Mouse (Mus musculus) CD4-positive, CD25-positive, alpha-beta regulatory T cell, adult 2 months (primary cell): ENCODE data around the gene Btbd2.

Experiments used
- DNase-seq: peaks from one replicate; pipeline ENCODE4 v3.0.0-alpha.2; 2012; ENCODE audit warnings: low read depth, low spot score

The Btbd2 gene

DNA sequence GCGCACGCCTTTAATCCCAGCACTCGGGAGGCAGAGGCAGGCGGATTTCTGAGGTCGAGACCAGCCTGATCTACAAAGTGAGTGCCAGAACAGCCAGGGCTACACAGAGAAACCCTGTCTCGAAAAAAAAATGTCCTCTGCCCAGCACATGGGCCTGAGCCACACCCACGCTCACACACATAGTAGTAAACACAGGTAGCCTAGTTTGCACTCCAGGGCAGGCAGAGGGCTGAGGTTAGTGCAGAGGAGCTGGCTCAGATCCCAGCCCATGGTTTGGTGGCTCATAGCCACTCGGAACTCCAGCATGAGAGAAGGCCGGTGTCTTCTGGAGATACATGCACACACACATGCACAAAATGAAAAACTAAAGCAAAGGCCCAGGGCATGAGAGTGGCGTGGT, 9.9 kb downstream of the Btbd2 start:
- no peak for DNase-seq

GRCm38 (mm10) chr10:80635345-80635744, 21.5 kb downstream of the Btbd2 start:
- DNase-seq: no peak

GRCm38 (mm10) chr10:80628925-80629324, 27.9 kb downstream of the Btbd2 start:
- DNase-seq: peak; percentile 68

DNA sequence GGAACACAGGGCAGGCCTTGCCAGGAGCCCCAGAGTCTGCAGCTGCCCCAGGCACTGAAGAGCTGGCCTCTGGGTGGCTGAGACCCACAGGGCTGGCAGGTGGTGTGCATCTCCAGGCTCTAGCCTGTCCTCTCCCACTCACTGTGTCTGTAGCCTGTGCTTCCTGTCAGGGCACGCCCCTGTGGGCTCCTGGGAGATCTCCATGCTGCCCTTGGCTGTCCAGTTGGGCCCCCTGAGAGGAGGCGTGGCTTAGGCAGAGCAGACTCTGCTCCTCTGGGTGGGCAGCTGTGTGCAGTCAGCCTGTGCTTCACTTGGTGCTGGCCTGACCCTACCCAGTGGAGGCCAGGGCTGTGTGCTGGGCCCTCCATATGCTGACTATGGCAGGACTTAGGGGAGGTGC, 29.2 kb downstream of the Btbd2 start:
- no peak for DNase-seq

DNA sequence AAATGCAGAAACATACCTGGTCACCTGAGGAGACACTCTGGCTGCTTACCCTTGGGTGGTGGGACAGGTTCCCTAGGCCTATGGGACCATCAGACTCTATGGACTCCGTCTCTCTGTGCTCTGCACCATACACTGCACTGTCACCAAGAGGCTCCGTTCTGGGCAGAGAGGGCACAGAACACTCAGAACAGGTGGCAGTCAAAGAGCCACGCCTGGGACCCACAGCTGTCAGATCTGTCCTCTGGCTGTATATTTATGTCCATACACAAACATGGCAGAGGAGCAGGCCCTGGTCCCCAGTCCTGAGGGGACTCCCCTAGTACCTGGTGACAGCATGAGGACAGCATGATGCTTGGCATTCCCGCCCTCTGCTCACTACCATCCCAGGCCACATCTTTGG, 31.1 kb downstream of the Btbd2 start:
- DNase-seq: no peak

DNA sequence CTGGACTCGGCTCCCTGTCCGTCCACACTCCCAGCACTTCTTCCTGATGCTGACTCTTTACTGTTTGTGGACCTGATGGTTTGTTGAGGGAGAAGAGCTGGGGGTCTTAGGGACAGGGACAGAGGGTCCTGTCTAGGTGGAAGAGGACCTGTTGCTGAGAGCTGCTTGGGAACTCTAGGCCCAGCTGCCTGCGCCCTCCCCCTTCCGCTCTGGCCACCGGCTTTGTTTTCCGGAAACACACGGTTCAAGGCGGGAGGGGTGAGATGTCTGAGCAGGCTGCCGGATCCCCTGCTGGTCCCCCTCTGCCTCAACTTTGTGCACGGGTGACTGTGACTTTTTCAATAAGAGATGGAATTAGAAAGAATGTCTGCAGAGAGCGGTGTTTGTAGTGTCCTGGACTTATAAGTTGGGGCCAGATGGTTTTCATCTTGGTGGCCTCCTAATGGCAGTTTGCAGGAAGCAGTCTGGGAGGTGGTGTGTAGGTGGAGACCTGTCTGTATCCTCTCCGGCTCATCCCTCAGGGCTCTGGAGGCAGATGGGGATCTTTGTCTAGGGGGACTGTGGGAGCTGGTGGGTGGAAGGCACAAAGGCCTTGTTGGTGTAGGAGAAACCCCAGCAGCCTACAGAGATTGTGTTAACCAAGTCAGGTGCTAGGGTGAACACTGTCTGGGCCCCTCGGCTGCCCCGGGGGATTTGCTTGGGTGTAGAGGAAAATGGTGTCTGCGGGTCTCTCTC, 33.2 kb downstream of the Btbd2 start:
- peak; percentile 80 for DNase-seq

GRCm38 (mm10) chr10:80622661-80623456, 34.0 kb downstream of the Btbd2 start, which contains the start of gene Csnk1g2:
Gene Csnk1g2, plus strand, starts transcription at chr10:80622838.
- DNase-seq: no peak

- peak; percentile 100 for DNase-seq
Measured at GRCm38 (mm10) chr10:80621940-80622660, 34.8 kb downstream of the Btbd2 start.

- no peak for DNase-seq
Measured at GRCm38 (mm10) chr10:80621690-80621939, 35.3 kb downstream of the Btbd2 start.

GRCm38 (mm10) chr10:80620796-80621689, 35.8 kb downstream of the Btbd2 start:
- no peak for DNase-seq

GRCm38 (mm10) chr10:80620365-80620764, 36.5 kb downstream of the Btbd2 start:
- DNase-seq: no peak

DNA sequence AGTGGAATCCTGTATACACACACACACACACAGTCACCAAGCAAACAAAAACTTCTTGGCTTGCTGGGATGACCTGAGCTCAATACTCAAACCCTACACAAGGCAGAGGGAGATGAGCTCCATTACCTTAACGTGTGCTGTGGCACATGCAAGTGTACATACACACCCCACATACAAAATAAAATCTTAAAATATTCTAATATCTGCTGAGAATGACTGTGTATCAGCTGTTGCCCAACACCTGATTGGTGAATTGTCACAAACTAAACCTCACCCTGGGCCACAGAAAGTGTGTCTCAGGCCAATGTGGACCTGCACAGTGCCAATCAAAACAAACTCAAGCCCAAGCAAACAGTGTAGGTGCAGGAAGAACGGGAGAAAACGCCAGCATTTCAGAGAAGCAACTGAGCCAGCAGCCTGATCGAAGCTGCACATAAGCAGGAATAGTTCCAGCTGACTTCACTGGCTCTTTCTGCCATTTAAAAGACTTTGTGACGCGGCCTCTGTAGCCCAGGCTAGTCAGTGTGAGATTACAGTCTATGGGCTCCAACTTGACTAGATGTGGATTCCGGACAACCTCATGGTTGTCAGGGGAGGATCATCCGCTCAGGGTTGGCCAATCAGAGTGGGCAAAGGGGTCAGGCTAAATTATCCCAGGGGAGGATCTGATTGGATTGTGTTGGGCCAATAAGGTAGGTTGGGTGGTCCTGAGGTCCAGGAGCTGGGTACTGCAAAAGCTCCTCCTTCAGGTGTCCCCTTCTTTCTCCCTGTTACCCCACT, 37.2 kb downstream of the Btbd2 start:
- DNase-seq: no peak

DNA sequence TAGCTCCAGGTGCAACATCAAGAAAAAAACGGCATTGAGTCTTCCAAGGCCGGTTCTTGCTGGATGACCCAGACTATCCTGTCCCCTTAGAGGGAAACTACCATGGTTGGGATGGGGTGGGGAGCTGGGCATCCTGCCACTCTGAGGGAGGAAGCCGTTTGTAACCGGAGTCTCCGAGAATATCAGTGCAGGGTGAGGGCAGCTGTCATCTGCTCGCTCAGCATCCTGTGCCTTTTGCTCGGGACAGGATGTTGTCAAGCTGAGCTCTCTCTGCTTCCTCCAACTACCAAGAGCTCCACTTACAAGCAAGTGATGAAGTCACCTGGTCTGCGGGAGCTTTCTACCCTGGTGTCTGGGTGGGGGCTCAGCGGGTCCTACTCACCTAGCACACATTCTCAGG, 38.7 kb downstream of the Btbd2 start:
- DNase-seq: peak; percentile 86

- DNase-seq: no peak
Measured at GRCm38 (mm10) chr10:80614351-80614750, 42.5 kb downstream of the Btbd2 start.

- DNase-seq: no peak
Measured at GRCm38 (mm10) chr10:80613821-80614220, 43.0 kb downstream of the Btbd2 start.

- DNase-seq: no peak
Measured at GRCm38 (mm10) chr10:80611905-80612304, 45.0 kb downstream of the Btbd2 start.

DNA sequence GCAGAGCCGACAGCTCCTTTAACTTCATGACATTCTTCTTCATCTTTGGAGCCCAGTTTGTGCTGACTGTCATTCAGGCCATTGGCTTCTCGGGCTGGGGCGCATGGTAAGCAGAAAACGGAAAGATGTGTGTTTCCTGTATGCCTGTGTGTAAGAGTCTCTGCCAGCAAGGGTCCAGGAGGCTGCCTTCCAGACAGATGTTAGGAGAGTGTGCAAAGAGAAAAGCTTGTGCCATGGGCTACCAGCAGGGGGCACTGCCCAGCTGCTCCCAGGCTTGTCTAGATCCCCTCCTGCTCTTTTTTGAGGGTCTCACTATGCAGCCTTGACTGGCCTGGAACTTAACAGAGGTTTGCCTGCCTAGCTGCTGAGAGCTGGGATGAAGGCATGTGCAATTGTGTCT, 45.8 kb downstream of the Btbd2 start:
- DNase-seq: peak; percentile 78

- peak; percentile 41 for DNase-seq
Measured at GRCm38 (mm10) chr10:80610116-80610785, 46.6 kb downstream of the Btbd2 start.

DNA sequence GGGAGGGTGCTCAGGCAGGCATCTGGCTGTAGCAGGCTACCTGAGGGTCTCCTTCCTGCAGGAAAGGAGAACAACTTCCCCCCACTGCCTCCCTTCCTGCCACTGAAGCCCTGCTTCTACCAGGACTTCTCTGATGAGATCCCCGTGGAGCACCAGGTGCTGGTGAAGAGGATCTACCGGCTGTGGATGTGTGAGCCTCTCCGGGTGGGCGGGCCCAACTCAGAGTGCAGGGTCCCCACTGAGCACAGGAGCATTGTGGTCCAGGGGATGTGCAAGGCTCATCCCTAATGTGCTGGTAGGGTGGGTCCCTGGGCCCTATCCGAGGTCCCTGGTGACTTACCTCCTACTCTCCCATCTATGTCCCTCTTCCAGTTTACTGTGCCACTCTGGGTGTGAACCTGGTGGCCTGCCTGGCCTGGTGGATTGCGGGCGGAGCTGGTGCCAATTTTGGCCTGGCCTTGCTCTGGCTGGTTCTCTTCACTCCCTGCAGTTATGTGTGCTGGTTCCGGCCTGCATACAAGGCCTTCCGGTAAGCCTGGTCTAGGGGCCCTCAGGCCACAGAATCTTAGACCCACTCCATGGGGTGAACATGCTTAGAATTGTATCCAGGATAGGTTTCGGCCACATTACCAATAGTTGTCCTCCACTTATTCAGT, 47.5 kb downstream of the Btbd2 start:
- no peak for DNase-seq

- no peak for DNase-seq
Measured at GRCm38 (mm10) chr10:80608435-80608834, 48.4 kb downstream of the Btbd2 start.
